Mouse (Mus musculus) cortical plate, adult 2 months (tissue): ENCODE measurements around the gene Fhit. TPM values are rescaled to one million over a fixed set of nuclear protein-coding genes. Genes with fewer than 3 reads are reported as not detected.

Source experiments
- H3K27ac ChIP-seq: fragments of 200-500 bp; 2 replicates; pipeline ENCODE4 v1.5.1; 2012; ENCODE audit warnings: low read length, control low read depth, inconsistent platforms; ENCODE audit not compliant: insufficient read depth
- H3K4me1 ChIP-seq: fragments of 200-500 bp; 2 replicates; pipeline ENCODE4 v1.6.1; 2011; ENCODE audit warnings: low read length; ENCODE audit not compliant: control insufficient read depth, insufficient read depth
- H3K4me3 ChIP-seq: fragments of 200-500 bp; 2 replicates; pipeline ENCODE4 v1.5.1; 2011; ENCODE audit warnings: mild to moderate bottlenecking, low read length, control low read depth; ENCODE audit not compliant: insufficient read depth
- CTCF ChIP-seq: fragments of 200-500 bp; IDR thresholded peaks from 2 replicates; pipeline ENCODE4 v1.5.1; 2011; ENCODE audit warnings: mild to moderate bottlenecking, control low read depth, low read length; ENCODE audit not compliant: insufficient read depth; ENCODE audit errors: extremely low read depth
- POLR2A ChIP-seq: fragments of 200-500 bp; IDR thresholded peaks from 2 replicates; pipeline ENCODE4 v1.6.1; 2011; ENCODE audit warnings: mild to moderate bottlenecking, low read length, control low read depth; ENCODE audit not compliant: insufficient read depth; ENCODE audit errors: extremely low read depth
- polyA plus RNA-seq: library from polyadenylated mRNA; depleted of rRNA; stranded (reverse); fragments of >200 nt; gene quantifications from 2 replicates; pipeline ENCODE4 v1.2.3, GENCODE M21; 2012

Gene Fhit
- polyA plus RNA-seq, 1 experiment: 7.7 TPM

- Histone ChIP-seq H3K4me1 (no peaks in the 10 kb centered on the region), H3K4me3 (no peak overlapping the region), H3K27ac (no peak overlapping the region)
- TF ChIP-seq CTCF (no peak), POLR2A (no peak)
Measured at GRCm38 (mm10) chr14:10941647-10942046, 220.2 kb downstream of the Fhit start.

- Histone ChIP-seq H3K27ac (no peak overlapping the region), H3K4me3 (no peak overlapping the region), H3K4me1 (no peaks in the 10 kb centered on the region)
- TF ChIP-seq CTCF: no peak
- no peak for TF ChIP-seq POLR2A
Measured at GRCm38 (mm10) chr14:10933667-10934066, 228.2 kb downstream of the Fhit start.

GRCm38 (mm10) chr14:10917893-10918803, 243.7 kb downstream of the Fhit start:
- Histone ChIP-seq H3K4me1 (no peaks in the 10 kb centered on the region), H3K27ac (no peak overlapping the region), H3K4me3 (no peak overlapping the region)
- TF ChIP-seq POLR2A (no peak), CTCF (no peak)

GRCm38 (mm10) chr14:10908011-10908410, 253.8 kb downstream of the Fhit start:
- no peak for TF ChIP-seq POLR2A
- TF ChIP-seq CTCF: no peak
- Histone ChIP-seq H3K4me3 (no peak overlapping the region), H3K4me1 (no peaks in the 10 kb centered on the region), H3K27ac (no peak overlapping the region)

- TF ChIP-seq CTCF: no peak
- no peak for TF ChIP-seq POLR2A
Measured at GRCm38 (mm10) chr14:10882759-10883158, 279.1 kb downstream of the Fhit start.

GRCm38 (mm10) chr14:10880749-10881148, 281.1 kb downstream of the Fhit start:
- TF ChIP-seq CTCF (no peak), POLR2A (no peak)
- H3K4me1 ChIP-seq: no peaks in the 10 kb centered on the region
- H3K4me3 ChIP-seq: no peak overlapping the region
- no peak overlapping the region for H3K27ac ChIP-seq

More at GRCm38 (mm10) chr14:10882759-10883158, 279.1 kb downstream of the Fhit start:
- Histone ChIP-seq H3K27ac (no peak overlapping the region), H3K4me1 (no peaks in the 10 kb centered on the region), H3K4me3 (no peak overlapping the region)

GRCm38 (mm10) chr14:10874595-10875372, 287.1 kb downstream of the Fhit start:
- H3K4me1 ChIP-seq: no peaks in the 10 kb centered on the region
- no peak overlapping the region for H3K4me3 ChIP-seq
- H3K27ac ChIP-seq: no peak overlapping the region
- no peak for TF ChIP-seq POLR2A
- TF ChIP-seq CTCF: no peak

GRCm38 (mm10) chr14:10857606-10858005, 304.2 kb downstream of the Fhit start:
- TF ChIP-seq POLR2A (no peak), CTCF (no peak)
- H3K4me3 ChIP-seq: no peak overlapping the region

GRCm38 (mm10) chr14:10851936-10852335, 309.9 kb downstream of the Fhit start:
- Histone ChIP-seq H3K4me3 (no peak overlapping the region), H3K4me1 (no peaks in the 10 kb centered on the region), H3K27ac (no peak overlapping the region)
- TF ChIP-seq POLR2A (no peak), CTCF (no peak)

More at GRCm38 (mm10) chr14:10857606-10858005, 304.2 kb downstream of the Fhit start:
- H3K27ac ChIP-seq: no peak overlapping the region
- H3K4me1 ChIP-seq: no peaks in the 10 kb centered on the region
